Mouse (Mus musculus): Measurements from ENCODE around the gene Pdpk1.

DNA sequence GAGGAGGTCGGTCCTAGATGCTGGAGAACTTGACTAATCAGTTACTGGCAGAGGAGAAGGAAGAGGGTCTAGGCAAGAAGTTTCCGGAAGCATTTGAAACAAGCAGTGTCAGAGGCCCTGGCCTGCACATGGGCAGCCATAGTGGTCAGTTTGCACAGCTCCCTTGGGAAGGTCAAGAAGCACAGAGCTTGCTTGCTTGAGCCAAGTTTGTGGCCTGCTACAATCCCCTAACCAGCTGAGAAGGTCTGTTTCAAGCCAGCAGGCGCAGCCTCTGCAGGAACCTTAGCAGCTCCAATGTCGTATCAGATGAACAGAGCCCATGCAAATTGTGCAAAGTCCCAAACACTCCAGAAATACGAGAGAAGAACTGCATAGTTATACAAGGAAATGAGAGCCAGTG lies 102.7 kb downstream of the Pdpk1 start:
- TF ChIP-seq EP300 (IDR thresholded peaks at IDR 0.05; ENCODE audit: low read depth) (no peak), CTCF (IDR thresholded peaks at IDR 0.05; ENCODE audit: low read depth) (no peak)

All from liver, postnatal 0 days (tissue).